Mouse (Mus musculus) lung, postnatal 0 days (tissue): ENCODE data around the gene Emc1.
A peak's percentile ranks its signal among the peaks of the same experiment; 100 is the strongest.

Experiments
- CTCF ChIP-seq: IDR thresholded peaks from 2 replicates; pipeline ENCODE4 v1.5.1; 2016; ENCODE audit warnings: antibody characterized with exemption, mild to moderate bottlenecking
- EP300 ChIP-seq: IDR thresholded peaks from 2 replicates; pipeline ENCODE4 v1.6.1; 2016; ENCODE audit warnings: antibody characterized with exemption, mild to moderate bottlenecking, control low read depth

- TF ChIP-seq CTCF (peak; percentile 82), EP300 (no peak)
Observed at GRCm38 (mm10) chr4:139330605-139331004, 21.8 kb upstream of the Emc1 start.
